In the genomic region with DNA sequence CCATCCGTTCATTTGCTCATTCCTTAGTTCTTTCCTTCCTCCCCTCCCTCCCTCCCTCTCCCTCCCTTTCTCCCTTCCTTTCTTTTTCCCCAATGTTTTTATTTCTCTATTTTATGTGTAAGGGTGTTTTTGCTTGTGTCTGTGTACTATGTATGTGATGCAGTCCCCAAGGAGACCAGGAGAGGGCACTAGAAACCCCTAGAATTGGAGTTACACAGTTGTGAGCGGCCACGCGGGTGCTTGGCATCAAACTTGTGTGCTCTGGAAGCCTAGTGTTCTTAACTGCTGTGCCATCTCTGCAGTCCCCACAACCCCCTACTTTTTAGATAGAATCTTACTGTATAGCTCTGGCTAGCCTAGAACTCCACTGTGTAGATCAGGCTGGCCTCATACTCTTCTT, we compare ENCODE assay signal across 9 mouse cellular contexts. TPM values are rescaled to one million over a fixed set of nuclear protein-coding genes. Genes with fewer than 3 reads are reported as not detected.
A peak's percentile ranks its signal among the peaks of the same experiment; 100 is the strongest.
DNase-seq lines count a peak whose midpoint lies in the region; ATAC-seq and TF ChIP-seq lines count a peak whose summit lies in the region.
"Had no signal": no experiment of that assay in that cellular context is flagged by ENCODE, and none has a peak within 500 bp of the region (broad histone marks: within the 10 kb centered on the region; RNA-seq: fewer than 3 reads in every experiment).

No protein-coding gene starts in this region.

- peak; percentile 15 to 39 for DNase-seq in CD8-positive naive resting alpha-beta T cell, adult 2 months (ENCODE audit: low read depth in 2 of 2, low spot score in 2 of 2)
- DNase-seq in adrenal gland, postnatal 36 days = peak; percentile 1 to 35
- DNase-seq in lung, postnatal 14 days = peak; percentile 35
- no peak for DNase-seq in ovary, adult 18-20 months (ENCODE audit: low spot score)
- DNase-seq in heart, adult 9 months (ENCODE audit: low spot score in 2 of 2) = no peak
- DNase-seq in gastrocnemius, postnatal 14 days = no peak

- no peaks in the 10 kb centered on the region for H3K27me3 ChIP-seq in intestine, postnatal 0 days (replicated peaks; ENCODE audit: control insufficient read depth, insufficient read depth, low read length)
- H3K27me3 ChIP-seq in intestine, embryonic 16.5 days (replicated peaks; ENCODE audit: control insufficient read depth, insufficient read depth, low read length) = no peaks in the 10 kb centered on the region
- H3K27me3 ChIP-seq: limb, embryonic 15.5 days had no signal

- no peak overlapping the region for H3K4me3 ChIP-seq in intestine, postnatal 0 days (ENCODE audit: low read depth, low read length)
- no peak overlapping the region for H3K4me3 ChIP-seq in intestine, embryonic 16.5 days (ENCODE audit: low read length)
- H3K4me3 ChIP-seq: limb, embryonic 15.5 days had no signal

- 0 out of 2 replicates have a peak, but pooled peaks cover 9% of the 10 kb centered on the region for H3K9me3 ChIP-seq in intestine, postnatal 0 days (ENCODE audit: control insufficient read depth)
- H3K9me3 ChIP-seq in intestine, embryonic 16.5 days (ENCODE audit: control insufficient read depth, low read length) = peaks cover 4% of the 10 kb centered on the region
- H3K9me3 ChIP-seq: limb, embryonic 15.5 days had no signal

- H3K4me2 ChIP-seq in intestine, postnatal 0 days (replicated peaks; ENCODE audit: low read depth) = no peak overlapping the region
- H3K4me2 ChIP-seq in intestine, embryonic 16.5 days (ENCODE audit: low read depth, low read length) = no peak overlapping the region
- H3K4me2 ChIP-seq: limb, embryonic 15.5 days had no signal

- 75% methylated on average over 4 of the region's 4 CpGs for WGBS in intestine, postnatal 0 days
- WGBS in intestine, embryonic 16.5 days = 72% methylated on average over 4 of the region's 4 CpGs

- no peaks in the 10 kb centered on the region for H3K36me3 ChIP-seq in intestine, postnatal 0 days (ENCODE audit: control insufficient read depth, insufficient read depth)
- no peaks in the 10 kb centered on the region for H3K36me3 ChIP-seq in intestine, embryonic 16.5 days (ENCODE audit: control insufficient read depth, insufficient read depth, low read length)
- H3K36me3 ChIP-seq: limb, embryonic 15.5 days had no signal

- H3K4me1 ChIP-seq in intestine, postnatal 0 days (replicated peaks; ENCODE audit: control insufficient read depth, insufficient read depth, low read length) = no peaks in the 10 kb centered on the region
- H3K4me1 ChIP-seq in intestine, embryonic 16.5 days (ENCODE audit: control insufficient read depth, insufficient read depth, low read length) = no peaks in the 10 kb centered on the region
- H3K4me1 ChIP-seq: limb, embryonic 15.5 days had no signal

- no peak overlapping the region for H3K9ac ChIP-seq in intestine, postnatal 0 days (ENCODE audit: low read depth, low read length)
- no peak overlapping the region for H3K9ac ChIP-seq in intestine, embryonic 16.5 days (ENCODE audit: low read depth, low read length)
- H3K9ac ChIP-seq: limb, embryonic 15.5 days had no signal

- intact Hi-C loops in gastrocnemius, postnatal 14 days (cut with DNase I; ENCODE audit: low total_unique reads) = no loop called here

- no peak for ATAC-seq in intestine, postnatal 0 days
- no peak for ATAC-seq in intestine, embryonic 16.5 days

- peak; percentile 58 for TF ChIP-seq CTCF in intestine, postnatal 0 days (IDR thresholded peaks at IDR 0.05; ENCODE audit: low read depth)

- H3K27ac ChIP-seq in intestine, postnatal 0 days (ENCODE audit: low read depth, low read length) = no peak overlapping the region
- H3K27ac ChIP-seq in intestine, embryonic 16.5 days (ENCODE audit: low read length) = no peak overlapping the region
- H3K27ac ChIP-seq: limb, embryonic 15.5 days had no signal

RNA-seq across cellular contexts. Expression of a gene that starts 52.3 kb away (rescaled TPM):
- 88.7 and 93.5 TPM in 2 replicates for polyA plus RNA-seq in intestine, postnatal 0 days (2015; fragmentation: Nextera tagmentation; extraction: Ambion mirVana)
- 153 and 173 TPM in 2 replicates for polyA plus RNA-seq in intestine, embryonic 16.5 days (2015; fragmentation: Nextera tagmentation; extraction: Ambion mirVana)
- 10 to 100 TPM; 55.9 to 56.4 TPM for total RNA-seq in adrenal gland, postnatal 36 days (2021)
- total RNA-seq in gastrocnemius, postnatal 14 days (2021) = 10 to 100 TPM; 40.3 to 47.4 TPM

RNA-seq across cellular contexts. Expression of a gene that starts 55.3 kb away (rescaled TPM):
- polyA plus RNA-seq in intestine, postnatal 0 days (2015; fragmentation: Nextera tagmentation; extraction: Ambion mirVana) = 7.3 and 7.6 TPM in 2 replicates
- polyA plus RNA-seq in intestine, embryonic 16.5 days (2015; fragmentation: Nextera tagmentation; extraction: Ambion mirVana) = 11.6 and 12.3 TPM in 2 replicates
- 10 to 100 TPM; 33.5 to 43.5 TPM for total RNA-seq in adrenal gland, postnatal 36 days (2021)
- 10 to 100 TPM; 10.6 to 10.7 TPM for total RNA-seq in gastrocnemius, postnatal 14 days (2021)

Comparison
In these comparisons a context has a peak if more than half of its experiments do, and no peak if none do; other contexts are left out.
1. DNase-seq: peak in CD8-positive naive resting alpha-beta T cell, adult 2 months (2 of 2), adrenal gland, postnatal 36 days (2 of 2) and lung, postnatal 14 days (single experiment); none in ovary, adult 18-20 months (single experiment), heart, adult 9 months (0 of 2) and gastrocnemius, postnatal 14 days (single experiment).